Mouse (Mus musculus): ENCODE results near the gene Dcaf6. TPM values are rescaled to one million over a fixed set of nuclear protein-coding genes. Genes with fewer than 3 reads are reported as not detected.

Dcaf6 gene
- total RNA-seq, 2 experiments from 2014 or later, result 91.8 to 98.5 TPM

- H3K27ac ChIP-seq, result peak overlapping the region; percentile 93
- peak; percentile 78 for TF ChIP-seq CTCF (conservative IDR thresholded peaks at IDR 0.05)
- peak overlapping the region; percentile 77 for H3K4me3 ChIP-seq
- DNase-seq (ENCODE audit: low spot score in 2 of 2), result peak; percentile 98 to 99
Observed at GRCm38 (mm10) chr1:165460801-165461377, 614 bp upstream of the Dcaf6 start.

GRCm38 (mm10) chr1:165459503-165460181 is 633 bp downstream of the Dcaf6 start:
- H3K27ac ChIP-seq, result peak overlapping the region; percentile 93
- TF ChIP-seq CTCF (conservative IDR thresholded peaks at IDR 0.05), result no peak

GRCm38 (mm10) chr1:165459041-165459502 is 1.2 kb downstream of the Dcaf6 start:
- Histone ChIP-seq H3K4me3 (peak overlapping the region; percentile 77), H3K27ac (peak overlapping the region; percentile 93)
- DNase-seq (ENCODE audit: low spot score in 2 of 2), result no peak
- no peak for TF ChIP-seq CTCF (conservative IDR thresholded peaks at IDR 0.05)

More at GRCm38 (mm10) chr1:165459503-165460181, 633 bp downstream of the Dcaf6 start:
- DNase-seq (ENCODE audit: low spot score in 2 of 2), result peak in 1 of 2 experiments; percentile 37
- H3K4me3 ChIP-seq, result peak overlapping the region; percentile 77

- TF ChIP-seq CTCF (conservative IDR thresholded peaks at IDR 0.05), result no peak
- Histone ChIP-seq H3K27ac (no peak overlapping the region), H3K4me3 (no peak overlapping the region)
- DNase-seq (ENCODE audit: low spot score in 2 of 2), result no peak
Observed at GRCm38 (mm10) chr1:165441719-165442118, 18.6 kb downstream of the Dcaf6 start.

- no peak for DNase-seq (ENCODE audit: low spot score in 2 of 2)
- TF ChIP-seq CTCF (conservative IDR thresholded peaks at IDR 0.05), result no peak
- Histone ChIP-seq H3K4me3 (no peak overlapping the region), H3K27ac (no peak overlapping the region)
Observed at GRCm38 (mm10) chr1:165441201-165441600, 19.1 kb downstream of the Dcaf6 start.

GRCm38 (mm10) chr1:165440788-165441187 is 19.5 kb downstream of the Dcaf6 start:
- Histone ChIP-seq H3K4me3 (no peak overlapping the region), H3K27ac (no peak overlapping the region; the same call in 1 of the 2 replicates)
- no peak for DNase-seq (ENCODE audit: low spot score in 2 of 2)
- no peak for TF ChIP-seq CTCF (conservative IDR thresholded peaks at IDR 0.05)

GRCm38 (mm10) chr1:165438289-165439021 is 21.8 kb downstream of the Dcaf6 start:
- Histone ChIP-seq H3K27ac (no peak overlapping the region), H3K4me3 (no peak overlapping the region)
- DNase-seq (ENCODE audit: low spot score in 2 of 2), result no peak
- TF ChIP-seq CTCF (conservative IDR thresholded peaks at IDR 0.05), result no peak

- DNase-seq (ENCODE audit: low spot score in 2 of 2), result no peak
- H3K27ac ChIP-seq, result no peak overlapping the region
- no peak overlapping the region for H3K4me3 ChIP-seq
- TF ChIP-seq CTCF (conservative IDR thresholded peaks at IDR 0.05), result no peak
Observed at GRCm38 (mm10) chr1:165432883-165433282, 27.4 kb downstream of the Dcaf6 start.

GRCm38 (mm10) chr1:165426254-165426653 is 34.0 kb downstream of the Dcaf6 start:
- Histone ChIP-seq H3K27ac (no peak overlapping the region), H3K4me3 (no peak overlapping the region)
- DNase-seq (ENCODE audit: low spot score in 2 of 2), result no peak
- TF ChIP-seq CTCF (conservative IDR thresholded peaks at IDR 0.05), result no peak

GRCm38 (mm10) chr1:165421357-165421915 is 38.8 kb downstream of the Dcaf6 start:
- no peak for TF ChIP-seq CTCF (conservative IDR thresholded peaks at IDR 0.05)
- DNase-seq (ENCODE audit: low spot score in 2 of 2), result no peak

GRCm38 (mm10) chr1:165396401-165396805 is 63.9 kb downstream of the Dcaf6 start:
- no peak overlapping the region for H3K4me3 ChIP-seq
- peak; percentile 27 for TF ChIP-seq CTCF (conservative IDR thresholded peaks at IDR 0.05)
- no peak for DNase-seq (ENCODE audit: low spot score in 2 of 2)
- H3K27ac ChIP-seq, result no peak overlapping the region

More at GRCm38 (mm10) chr1:165421357-165421915, 38.8 kb downstream of the Dcaf6 start:
- Histone ChIP-seq H3K4me3 (no peak overlapping the region), H3K27ac (no peak overlapping the region)

- TF ChIP-seq CTCF (conservative IDR thresholded peaks at IDR 0.05), result no peak
- DNase-seq (ENCODE audit: low spot score in 2 of 2), result no peak
Observed at GRCm38 (mm10) chr1:165395940-165396339, 64.3 kb downstream of the Dcaf6 start.

GRCm38 (mm10) chr1:165394836-165395235 is 65.4 kb downstream of the Dcaf6 start:
- H3K4me3 ChIP-seq, result no peak overlapping the region
- no peak for DNase-seq (ENCODE audit: low spot score in 2 of 2)
- TF ChIP-seq CTCF (conservative IDR thresholded peaks at IDR 0.05), result no peak
- no peak overlapping the region for H3K27ac ChIP-seq

More at GRCm38 (mm10) chr1:165395940-165396339, 64.3 kb downstream of the Dcaf6 start:
- Histone ChIP-seq H3K4me3 (no peak overlapping the region), H3K27ac (no peak overlapping the region)

Data from layer of hippocampus, adult 2 months (tissue).